Mouse (Mus musculus): ENCODE measurements at regions not wholly inside any gene's neighbourhood (a gene's known extent, or its start where the extent isn't known, plus 50 kb on each side); places are given as distances from the start of the nearest gene placed in this dataset.

DNA sequence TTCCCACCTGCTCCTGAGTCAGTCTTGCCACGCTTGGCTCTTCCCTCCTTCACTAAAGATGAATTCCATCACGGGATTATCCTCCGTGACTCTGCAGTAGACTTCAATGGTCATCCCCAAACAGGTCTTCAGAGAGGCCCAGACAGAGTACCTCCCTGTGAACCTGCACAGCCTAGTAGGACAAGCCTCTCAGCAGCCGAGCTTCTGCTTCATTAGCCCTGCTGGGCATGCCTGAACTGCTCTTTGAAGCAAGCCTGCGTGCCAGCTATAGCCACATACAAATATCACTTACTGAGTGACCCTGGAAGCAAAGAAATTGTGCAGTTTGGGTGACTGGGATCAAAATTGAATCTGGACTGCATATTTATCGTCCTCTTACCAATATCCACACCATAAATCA lies 221.6 kb upstream of the Noct start:
- TF ChIP-seq POLR2A (IDR thresholded peaks at IDR 0.05; ENCODE audit: insufficient read depth, low read depth, low read length) (no peak), CTCF (IDR thresholded peaks at IDR 0.05; ENCODE audit: insufficient read depth, low read depth, low read length) (no peak)
